Mouse (Mus musculus): ENCODE results near the gene Piezo1. TPM values are rescaled to one million over a fixed set of nuclear protein-coding genes. Genes with fewer than 3 reads are reported as not detected.

The Piezo1 gene
- total and polyA plus RNA-seq, 3 experiments = 21.1 to 59.7 (median 41.6) TPM

- peak overlapping the region; percentile 89 for H3K4me2 ChIP-seq (ENCODE audit: insufficient read depth, low read depth, poor library complexity, severe bottlenecking)
- H3K9me3 ChIP-seq (replicated peaks; ENCODE audit: low read length) = peaks cover 4% of the 10 kb centered on the region
- H3K36me3 ChIP-seq (replicated peaks in 1 of 2; ENCODE audit: control insufficient read depth in 1 of 2, insufficient read depth in 1 of 2, low read length in 1 of 2) = peaks cover 21 to 37% of the 10 kb centered on the region in 2 experiments
- no peaks in the 10 kb centered on the region for H3K27me3 ChIP-seq (replicated peaks)
- H3K4me3 ChIP-seq (replicated peaks in 1 of 3; ENCODE audit: low read depth in 2 of 3, low read length in 2 of 3, poor library complexity in 1 of 3) = peak overlapping the region; percentile 74 to 81 (median 75)
- TF ChIP-seq POLR2AphosphoS2 (IDR thresholded peaks at IDR 0.05; ENCODE audit: low read depth, low read length) (no peak), MAX (IDR thresholded peaks at IDR 0.05; ENCODE audit: low read length) (no peak), ZNF384 (IDR thresholded peaks at IDR 0.05; ENCODE audit: low read depth, low read length) (no peak), CHD1 (IDR thresholded peaks at IDR 0.05; ENCODE audit: low read depth, low read length) (no peak), NELFE (IDR thresholded peaks at IDR 0.05; ENCODE audit: low read depth, low read length) (no peak), NRF1 (IDR thresholded peaks at IDR 0.05; ENCODE audit: low read depth, low read length) (no peak), HCFC1 (IDR thresholded peaks at IDR 0.05; ENCODE audit: low read depth, low read length) (no peak), EP300 (IDR thresholded peaks at IDR 0.05; ENCODE audit: low read length) (no peak), SIN3A (IDR thresholded peaks at IDR 0.05; ENCODE audit: low read length) (no peak), TCF12 (IDR thresholded peaks at IDR 0.05; ENCODE audit: low read depth, low read length) (no peak), SMC3 (IDR thresholded peaks at IDR 0.05; ENCODE audit: low read depth, low read length) (no peak), E2F4 (IDR thresholded peaks at IDR 0.05; ENCODE audit: insufficient replicate concordance, low read depth, low read length) (no peak), BHLHE40 (IDR thresholded peaks at IDR 0.05; ENCODE audit: low read depth, low read length) (no peak), MEF2A (IDR thresholded peaks at IDR 0.05; ENCODE audit: borderline replicate concordance, low read depth, low read length) (no peak)
- dilution Hi-C loops (cut with MboI; ENCODE audit: extremely low pct_ligation_motif_present, extremely low pct_unique_long_range_greater_than_20kb, low sequenced_read_pairs) (no loop called here), in situ Hi-C loops (cut with MboI; ENCODE audit: low pct_ligation_motif_present, low pct_unique_long_range_greater_than_20kb, low sequenced_read_pairs) (loop anchor here (25.0 kb wide), 1 partner anchor 855 kb away; the partner anchor contains the start of genes Fbxo31 and Map1lc3b)
- H3K4me1 ChIP-seq (ENCODE audit: control insufficient read depth in 1 of 2, insufficient read depth in 2 of 2) = peaks cover 4 to 43% of the 10 kb centered on the region in 2 experiments; a peak in 3 of 4 replicates
- H3K9ac ChIP-seq (ENCODE audit: insufficient read depth, low read depth) = peak overlapping the region; percentile 61
- no peak for DNase-seq (ENCODE audit: extremely low read depth)
- no peaks in the 10 kb centered on the region for H3K79me2 ChIP-seq (replicated peaks; ENCODE audit: control insufficient read depth, extremely low read depth, insufficient read depth, poor library complexity, severe bottlenecking)
- H3K27ac ChIP-seq (ENCODE audit: insufficient read depth, low read depth) = no peak overlapping the region
These were observed 108.3 kb downstream of the Piezo1 start for GRCm38 (mm10) chr8:122442781-122443180.

- peaks cover 25 to 41% of the 10 kb centered on the region in 2 experiments for H3K36me3 ChIP-seq (replicated peaks in 1 of 2; ENCODE audit: control insufficient read depth in 1 of 2, insufficient read depth in 1 of 2, low read length in 1 of 2)
- peaks cover 4 to 47% of the 10 kb centered on the region in 2 experiments; a peak in 3 of 4 replicates for H3K4me1 ChIP-seq (ENCODE audit: control insufficient read depth in 1 of 2, insufficient read depth in 2 of 2)
- H3K4me3 ChIP-seq (replicated peaks in 1 of 3; ENCODE audit: low read depth in 2 of 3, low read length in 2 of 3, poor library complexity in 1 of 3) = peak overlapping the region; percentile 74 to 81 (median 75)
- in situ Hi-C loops (cut with MboI; ENCODE audit: low pct_ligation_motif_present, low pct_unique_long_range_greater_than_20kb, low sequenced_read_pairs) (loop anchor here (25.0 kb wide), 1 partner anchor 855 kb away; the partner anchor contains the start of genes Fbxo31 and Map1lc3b), dilution Hi-C loops (cut with MboI; ENCODE audit: extremely low pct_ligation_motif_present, extremely low pct_unique_long_range_greater_than_20kb, low sequenced_read_pairs) (no loop called here)
- H3K79me2 ChIP-seq (replicated peaks; ENCODE audit: control insufficient read depth, extremely low read depth, insufficient read depth, poor library complexity, severe bottlenecking) = no peaks in the 10 kb centered on the region
- H3K4me2 ChIP-seq (ENCODE audit: insufficient read depth, low read depth, poor library complexity, severe bottlenecking) = peak overlapping the region; percentile 89
- TF ChIP-seq KAT2A (IDR thresholded peaks at IDR 0.05; ENCODE audit: insufficient replicate concordance, low read length) (no peak), GABPA (IDR thresholded peaks at IDR 0.05; ENCODE audit: insufficient replicate concordance, low read depth, low read length) (no peak), E2F4 (IDR thresholded peaks at IDR 0.05; ENCODE audit: insufficient replicate concordance, low read depth, low read length) (no peak), SIN3A (IDR thresholded peaks at IDR 0.05; ENCODE audit: low read length) (no peak), SMC3 (IDR thresholded peaks at IDR 0.05; ENCODE audit: low read depth, low read length) (no peak), RCOR1 (conservative IDR thresholded peaks at IDR 0.05; ENCODE audit: low read depth, low read length) (no peak), ZNF384 (IDR thresholded peaks at IDR 0.05; ENCODE audit: low read depth, low read length) (no peak)
- peak overlapping the region; percentile 61 for H3K9ac ChIP-seq (ENCODE audit: insufficient read depth, low read depth)
- no peak for DNase-seq (ENCODE audit: extremely low read depth)
- peaks cover 4% of the 10 kb centered on the region for H3K9me3 ChIP-seq (replicated peaks; ENCODE audit: low read length)
- H3K27ac ChIP-seq (ENCODE audit: insufficient read depth, low read depth) = no peak overlapping the region
- no peaks in the 10 kb centered on the region for H3K27me3 ChIP-seq (replicated peaks)
These were observed 108.8 kb downstream of the Piezo1 start for GRCm38 (mm10) chr8:122442356-122442755.
